Mouse (Mus musculus) CD4-positive, CD25-positive, alpha-beta regulatory T cell, adult 2 months (primary cell): ENCODE data around the gene Lcn4.

Experiments
- DNase-seq: peaks from one replicate; pipeline ENCODE4 v3.0.0-alpha.2; 2012; ENCODE audit warnings: low read depth, low spot score

Gene Lcn4

GRCm38 (mm10) chr2:26634629-26635488 lies 36.2 kb downstream of the Lcn4 start:
- DNase-seq: no peak

GRCm38 (mm10) chr2:26633953-26634530 lies 37.0 kb downstream of the Lcn4 start:
- no peak for DNase-seq

GRCm38 (mm10) chr2:26632541-26633395 lies 38.3 kb downstream of the Lcn4 start:
- DNase-seq: no peak

- DNase-seq: no peak
These were observed 42.2 kb downstream of the Lcn4 start for GRCm38 (mm10) chr2:26628792-26629437.

- peak; percentile 77 for DNase-seq
These were observed 43.0 kb downstream of the Lcn4 start, which contains the start of gene Fam69b for GRCm38 (mm10) chr2:26627921-26628739. TSS of gene Fam69b (plus strand) at chr2:26628457.

- no peak for DNase-seq
These were observed 45.0 kb downstream of the Lcn4 start for GRCm38 (mm10) chr2:26626081-26626480.

- no peak for DNase-seq
These were observed 45.7 kb downstream of the Lcn4 start for GRCm38 (mm10) chr2:26625419-26625818.

GRCm38 (mm10) chr2:26622984-26623383 lies 48.1 kb downstream of the Lcn4 start:
- DNase-seq: peak; percentile 73

- no peak for DNase-seq
These were observed 49.8 kb downstream of the Lcn4 start for GRCm38 (mm10) chr2:26621246-26621645.

GRCm38 (mm10) chr2:26617928-26618327 lies 53.2 kb downstream of the Lcn4 start:
- DNase-seq: no peak
